Mouse (Mus musculus) olfactory bulb, adult 2 months (tissue): ENCODE data around the gene Gjc1. TPM values are rescaled to one million over a fixed set of nuclear protein-coding genes. Genes with fewer than 3 reads are reported as not detected.

Experiments used
- H3K27ac ChIP-seq: fragments of 200-500 bp; 2 replicates; pipeline ENCODE4 v1.5.1; 2012; ENCODE audit warnings: low read depth, low read length; ENCODE audit not compliant: insufficient read depth
- H3K4me1 ChIP-seq: fragments of 200-500 bp; 2 replicates; pipeline ENCODE4 v1.6.1; 2012; ENCODE audit warnings: low read length; ENCODE audit not compliant: control insufficient read depth, insufficient read depth
- H3K4me3 ChIP-seq: fragments of 200-500 bp; 2 replicates; pipeline ENCODE4 v1.5.1; 2012; ENCODE audit warnings: mild to moderate bottlenecking, low read depth, low read length, moderate library complexity; ENCODE audit not compliant: insufficient read depth
- CTCF ChIP-seq: fragments of 200-500 bp; IDR thresholded peaks from 2 replicates; pipeline ENCODE4 v1.5.1; 2012; ENCODE audit warnings: low read depth, mild to moderate bottlenecking, low read length, moderate library complexity; ENCODE audit not compliant: insufficient read depth
- POLR2A ChIP-seq: fragments of 200-500 bp; IDR thresholded peaks from 2 replicates; pipeline ENCODE4 v1.6.1; 2012; ENCODE audit warnings: mild to moderate bottlenecking, low read depth, low read length, moderate library complexity; ENCODE audit not compliant: insufficient read depth
- WGBS: fragments of 180-500 bp; shearing (Covaris S2); methylation state at CpG from one replicate; pipeline ENCODE4 v1.1.7; 2018; 5-methylcytosine and 5-hydroxymethylcytosine counted together
- polyA plus RNA-seq: library from polyadenylated mRNA; stranded (reverse); fragments of >200 nt; gene quantifications from 2 replicates; pipeline ENCODE4 v1.2.4, GENCODE M21; 2012; ENCODE audit warnings: low replicate concordance; ENCODE audit not compliant: missing spikeins, insufficient read depth, insufficient read length

The Gjc1 gene
- polyA plus RNA-seq, 1 experiment = not detected

DNA sequence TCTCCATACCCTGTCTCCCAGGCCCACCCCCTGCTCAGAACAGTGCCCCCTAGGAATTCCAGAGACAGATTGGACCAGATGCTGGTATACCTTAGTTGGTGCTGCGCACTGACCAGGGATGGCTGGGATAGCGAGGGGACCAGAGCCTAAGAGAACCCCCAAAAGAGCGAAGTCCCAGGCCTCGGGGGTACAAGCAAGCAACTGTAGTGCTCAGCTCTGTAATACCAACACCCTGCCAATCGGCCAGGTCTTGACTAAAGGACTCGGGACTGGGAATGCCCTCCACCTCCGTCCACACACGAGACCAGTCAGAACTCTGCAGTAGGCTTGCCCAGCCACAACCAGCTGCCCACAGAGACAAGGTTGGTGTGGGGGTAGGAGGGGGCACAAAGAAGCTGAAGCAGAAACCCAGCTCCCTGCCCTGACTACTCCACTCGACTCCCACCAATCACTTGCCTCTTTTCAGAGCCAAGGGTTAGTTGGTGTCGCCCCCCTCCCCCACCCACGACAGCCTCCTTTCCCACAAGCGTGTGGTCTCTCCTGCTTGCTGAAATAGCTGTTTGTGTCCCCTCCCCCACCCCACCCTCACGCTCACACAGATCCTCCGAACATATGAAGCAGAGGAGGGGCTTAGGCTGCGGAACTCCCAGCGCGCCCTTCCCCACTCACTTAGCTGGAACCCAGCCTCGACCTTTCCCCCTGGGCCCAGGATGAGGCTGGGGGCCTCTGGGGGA, 65.7 kb downstream of the Gjc1 start:
- H3K27ac ChIP-seq = no peak overlapping the region
- WGBS = 49% methylated on average over 18 of the region's 18 CpGs
- no peak for TF ChIP-seq POLR2A
- no peak for TF ChIP-seq CTCF
- H3K4me1 ChIP-seq = peaks cover 8% of the 10 kb centered on the region
- no peak overlapping the region for H3K4me3 ChIP-seq

DNA sequence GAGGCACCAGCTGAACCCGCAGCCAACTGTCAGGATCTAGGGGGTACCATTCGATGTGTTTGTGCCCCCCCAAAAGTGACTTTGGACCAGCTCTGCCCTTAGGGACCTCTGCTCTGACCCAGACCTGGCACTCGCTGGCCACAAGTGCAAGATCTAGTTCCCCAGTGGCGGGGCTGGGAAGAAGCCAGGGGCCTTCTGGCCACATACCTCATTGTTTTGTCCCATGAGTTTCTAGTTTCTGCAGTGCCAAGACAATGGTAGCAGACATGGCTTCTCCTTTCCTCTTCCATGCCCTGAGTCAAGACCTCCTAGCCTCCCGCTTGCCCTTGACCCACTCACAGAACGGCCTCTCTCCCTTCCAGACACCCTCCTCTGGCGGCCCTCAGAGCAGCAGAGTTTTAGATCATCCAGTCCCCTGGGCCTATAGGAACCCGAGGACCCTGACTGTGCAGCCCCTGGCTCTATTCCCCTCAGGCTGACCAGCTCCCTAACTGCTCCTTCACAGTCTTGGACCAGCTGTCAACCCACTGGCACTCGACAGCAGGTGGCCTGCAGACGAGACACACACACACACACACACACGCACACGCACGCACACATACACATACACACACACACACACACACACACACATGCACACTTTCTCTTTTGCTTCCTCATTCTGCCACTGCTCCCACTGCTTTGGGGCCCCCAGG, 66.5 kb downstream of the Gjc1 start:
- H3K4me3 ChIP-seq = no peak overlapping the region
- WGBS = 81% methylated on average over 13 of the region's 13 CpGs
- no peak overlapping the region for H3K27ac ChIP-seq
- H3K4me1 ChIP-seq = peaks cover 8% of the 10 kb centered on the region
- TF ChIP-seq CTCF = no peak
- TF ChIP-seq POLR2A = no peak

DNA sequence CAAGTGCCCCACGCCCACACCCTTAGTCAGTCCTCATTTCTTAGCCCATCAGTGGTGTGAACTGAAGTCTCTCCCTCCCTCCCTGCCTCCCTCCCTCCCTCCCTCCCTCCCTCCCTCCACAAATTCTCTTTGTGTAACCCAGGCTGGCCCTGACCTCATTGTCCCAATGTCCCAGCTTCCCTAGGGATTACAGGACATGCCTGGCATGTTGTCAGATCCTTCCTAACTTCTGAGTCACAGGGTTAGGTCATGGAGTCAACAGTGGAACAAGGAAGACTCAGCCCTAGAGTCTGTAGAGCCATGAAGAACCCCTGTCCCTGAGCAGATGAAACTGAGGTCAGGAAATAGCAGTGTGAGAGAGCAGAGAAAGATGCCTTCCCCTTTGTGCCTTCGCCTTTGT, 69.8 kb downstream of the Gjc1 start:
- Histone ChIP-seq H3K4me3 (no peak overlapping the region), H3K27ac (no peak overlapping the region), H3K4me1 (peaks cover 8% of the 10 kb centered on the region)
- WGBS = 92% methylated on average over 2 of the region's 2 CpGs
- TF ChIP-seq POLR2A (no peak), CTCF (no peak)

Other genes with a start within 250 kb of the Gjc1 start
- gene Gm11627, start 240.2 kb downstream of the Gjc1 start, polyA plus RNA-seq = not detected in 2 replicates
- not detected in 2 replicates for gene Fzd2, start 215.3 kb downstream of the Gjc1 start, polyA plus RNA-seq
- not detected in 2 replicates for gene Meioc, start 156.0 kb downstream of the Gjc1 start, polyA plus RNA-seq
- gene Ccdc43, start 121.9 kb downstream of the Gjc1 start, polyA plus RNA-seq = not detected in 2 replicates
- not detected in 2 replicates for gene Adam11, start 58.3 kb downstream of the Gjc1 start, polyA plus RNA-seq
- gene Higd1b, start 16.1 kb upstream of the Gjc1 start, polyA plus RNA-seq = not detected in 2 replicates
- gene Eftud2, start 61.3 kb upstream of the Gjc1 start, polyA plus RNA-seq = 433 TPM in 1 of 2 replicates, not detected in the other
- gene Ccdc103, start 61.5 kb upstream of the Gjc1 start, polyA plus RNA-seq = not detected in 2 replicates
- not detected in 2 replicates for gene Fam187a, start 65.5 kb upstream of the Gjc1 start, polyA plus RNA-seq
- gene Gfap, start 81.2 kb upstream of the Gjc1 start, polyA plus RNA-seq = not detected in 2 replicates
- not detected in 2 replicates for gene Kif18b, start 105.4 kb upstream of the Gjc1 start, polyA plus RNA-seq
- gene C1ql1, start 127.0 kb upstream of the Gjc1 start, polyA plus RNA-seq = not detected in 2 replicates
- gene Nmt1, start 208.5 kb upstream of the Gjc1 start, polyA plus RNA-seq = 557 TPM in 1 of 2 replicates, not detected in the other
- not detected in 2 replicates for gene Dcakd, start 208.6 kb upstream of the Gjc1 start, polyA plus RNA-seq